Mouse (Mus musculus): ENCODE results near the gene Zfp598. TPM values are rescaled to one million over a fixed set of nuclear protein-coding genes. Genes with fewer than 3 reads are reported as not detected.

The Zfp598 gene
- polyA plus RNA-seq, 1 experiment = 29.6 TPM

DNA sequence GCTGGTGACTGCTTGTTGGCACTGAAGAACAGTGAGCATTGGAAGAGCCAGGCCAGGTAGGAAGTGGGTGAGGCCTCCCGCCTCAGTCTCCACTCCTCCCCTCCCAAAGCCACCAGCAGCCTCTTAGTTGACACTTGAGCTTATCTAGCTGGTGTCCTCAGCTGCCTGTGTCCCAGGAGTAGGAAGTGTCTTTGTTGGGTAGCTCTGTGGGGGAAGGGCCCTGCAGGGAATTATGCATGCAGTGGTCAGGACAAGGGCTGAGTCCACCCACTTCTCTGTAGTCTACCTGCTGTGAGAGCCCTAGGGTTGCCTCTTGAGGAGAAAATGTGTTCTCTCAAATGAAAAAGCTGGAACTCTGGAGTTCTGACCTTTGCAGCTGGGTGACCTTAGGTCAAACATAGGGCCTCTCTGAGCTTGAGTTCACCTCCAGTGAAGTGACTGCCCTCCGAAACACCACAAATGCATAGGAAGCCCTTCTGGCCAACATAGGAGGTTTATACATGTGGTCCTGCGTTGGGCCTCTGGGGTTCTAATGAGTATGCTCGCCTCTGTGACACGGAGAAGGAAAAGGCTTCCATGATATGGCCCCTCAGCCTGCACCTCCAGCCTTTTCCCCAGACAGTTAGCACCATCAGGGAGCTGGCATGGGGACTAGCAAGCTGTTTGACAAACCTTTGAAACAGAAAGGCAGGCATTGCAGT, 32.6 kb upstream of the Zfp598 start:
- H3K4me3 ChIP-seq (ENCODE audit: insufficient read depth, low read length) = no peak overlapping the region
- TF ChIP-seq CTCF (IDR thresholded peaks at IDR 0.05; ENCODE audit: low read depth, low read length) = no peak
- no peak for TF ChIP-seq POLR2A (IDR thresholded peaks at IDR 0.05; ENCODE audit: borderline replicate concordance, low read depth, low read length)
- H3K4me1 ChIP-seq (ENCODE audit: control insufficient read depth, insufficient read depth, low read length) = peaks cover 9% of the 10 kb centered on the region; the same call in 1 of the 2 replicates
- no peak overlapping the region for H3K27ac ChIP-seq (ENCODE audit: insufficient read depth, low read depth, low read length)

DNA sequence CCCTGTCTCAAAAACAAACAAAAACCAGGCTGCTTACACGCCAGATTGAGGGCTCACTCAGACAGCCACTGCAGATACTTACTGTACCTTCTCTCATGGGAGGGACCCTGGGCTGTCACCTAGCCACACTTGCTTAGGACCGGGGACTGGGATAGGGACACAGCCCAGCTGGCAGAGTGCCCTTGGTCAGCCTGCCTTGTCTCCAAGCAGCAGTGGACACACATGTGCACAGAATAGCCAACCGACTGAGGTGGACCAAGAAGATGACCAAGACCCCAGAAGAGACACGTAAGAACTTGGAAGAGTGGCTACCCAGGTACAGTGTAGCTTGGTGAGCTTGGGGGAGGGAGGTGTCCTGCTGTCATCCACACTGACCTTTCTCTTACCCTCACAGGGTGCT, 31.3 kb upstream of the Zfp598 start:
- Histone ChIP-seq H3K27ac (ENCODE audit: insufficient read depth, low read depth, low read length) (no peak overlapping the region), H3K4me3 (ENCODE audit: insufficient read depth, low read length) (no peak overlapping the region), H3K4me1 (ENCODE audit: control insufficient read depth, insufficient read depth, low read length) (peaks cover 6% of the 10 kb centered on the region; the same call in 1 of the 2 replicates)
- no peak for TF ChIP-seq CTCF (IDR thresholded peaks at IDR 0.05; ENCODE audit: low read depth, low read length)

DNA sequence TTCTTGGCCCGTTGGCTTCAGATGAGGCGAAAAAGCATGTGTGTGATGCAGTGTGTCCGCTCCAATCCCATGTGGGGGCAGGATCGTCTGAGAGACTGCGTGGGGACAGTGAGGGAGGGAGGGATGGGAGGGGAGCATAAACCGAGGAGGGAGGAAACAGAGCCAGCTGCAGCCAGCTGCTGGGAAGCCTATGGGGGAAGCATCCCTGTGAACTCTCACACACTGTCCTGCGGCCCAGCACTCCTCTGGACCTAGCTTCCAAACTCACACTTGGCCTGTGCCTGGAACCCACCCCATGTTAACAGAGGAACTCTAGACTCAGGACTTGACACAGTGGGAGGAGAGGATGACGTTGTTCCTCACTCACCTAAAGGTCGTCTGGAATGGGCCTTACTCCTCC, 30.6 kb upstream of the Zfp598 start:
- TF ChIP-seq POLR2A (IDR thresholded peaks at IDR 0.05; ENCODE audit: borderline replicate concordance, low read depth, low read length) = no peak
- TF ChIP-seq CTCF (IDR thresholded peaks at IDR 0.05; ENCODE audit: low read depth, low read length) = no peak
- no peak overlapping the region for H3K27ac ChIP-seq (ENCODE audit: insufficient read depth, low read depth, low read length)
- H3K4me3 ChIP-seq (ENCODE audit: insufficient read depth, low read length) = no peak overlapping the region
- peaks cover 2% of the 10 kb centered on the region; the same call in 1 of the 2 replicates for H3K4me1 ChIP-seq (ENCODE audit: control insufficient read depth, insufficient read depth, low read length)

DNA sequence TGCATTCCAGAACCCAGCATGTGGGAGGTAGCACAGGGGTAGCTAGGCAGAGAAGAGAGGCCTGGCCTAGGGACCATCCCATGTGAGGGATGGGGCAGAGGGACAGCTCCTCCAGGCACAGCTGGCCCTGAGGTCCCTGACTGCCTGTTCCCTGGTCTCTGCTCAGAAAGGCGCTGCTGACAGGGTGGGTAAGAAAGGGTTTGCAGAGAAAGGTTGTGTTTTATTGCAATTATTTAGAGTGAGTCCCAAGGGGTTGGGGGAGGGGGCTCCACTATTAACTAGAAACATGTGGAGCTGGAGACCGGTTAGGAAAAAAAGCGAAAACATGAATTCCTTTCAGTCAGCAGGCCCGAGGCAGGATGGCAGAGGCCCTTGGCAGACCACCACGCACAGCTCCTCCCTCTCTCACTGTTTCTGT, 29.9 kb upstream of the Zfp598 start:
- no peak for TF ChIP-seq POLR2A (IDR thresholded peaks at IDR 0.05; ENCODE audit: borderline replicate concordance, low read depth, low read length)
- peaks cover 2% of the 10 kb centered on the region; the same call in 1 of the 2 replicates for H3K4me1 ChIP-seq (ENCODE audit: control insufficient read depth, insufficient read depth, low read length)
- H3K27ac ChIP-seq (ENCODE audit: insufficient read depth, low read depth, low read length) = no peak overlapping the region
- H3K4me3 ChIP-seq (ENCODE audit: insufficient read depth, low read length) = no peak overlapping the region

DNA sequence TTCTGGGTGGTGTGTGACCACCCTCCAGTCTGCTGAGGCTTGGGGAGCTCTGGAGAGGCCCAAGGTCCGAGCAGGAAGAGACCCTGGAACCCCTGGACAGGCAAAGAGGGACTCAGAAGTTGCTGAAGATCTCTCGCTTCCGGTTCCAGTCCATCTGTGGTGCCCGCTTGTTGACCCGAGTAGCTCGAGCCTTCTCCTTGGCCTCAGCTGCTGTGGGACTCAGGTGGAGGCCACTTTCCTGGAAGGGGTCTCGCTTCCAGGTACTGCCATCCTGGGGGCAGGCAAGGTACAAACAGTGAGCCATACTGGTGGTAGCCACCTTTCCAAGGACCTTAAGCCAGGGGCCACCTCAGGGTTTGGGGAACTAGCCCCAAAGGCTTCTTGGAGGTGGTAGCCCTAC, 29.4 kb upstream of the Zfp598 start:
- Histone ChIP-seq H3K4me1 (ENCODE audit: control insufficient read depth, insufficient read depth, low read length) (peaks cover 2% of the 10 kb centered on the region; the same call in 1 of the 2 replicates), H3K27ac (ENCODE audit: insufficient read depth, low read depth, low read length) (no peak overlapping the region), H3K4me3 (ENCODE audit: insufficient read depth, low read length) (no peak overlapping the region)
- TF ChIP-seq POLR2A (IDR thresholded peaks at IDR 0.05; ENCODE audit: borderline replicate concordance, low read depth, low read length) (no peak), CTCF (IDR thresholded peaks at IDR 0.05; ENCODE audit: low read depth, low read length) (no peak)

DNA sequence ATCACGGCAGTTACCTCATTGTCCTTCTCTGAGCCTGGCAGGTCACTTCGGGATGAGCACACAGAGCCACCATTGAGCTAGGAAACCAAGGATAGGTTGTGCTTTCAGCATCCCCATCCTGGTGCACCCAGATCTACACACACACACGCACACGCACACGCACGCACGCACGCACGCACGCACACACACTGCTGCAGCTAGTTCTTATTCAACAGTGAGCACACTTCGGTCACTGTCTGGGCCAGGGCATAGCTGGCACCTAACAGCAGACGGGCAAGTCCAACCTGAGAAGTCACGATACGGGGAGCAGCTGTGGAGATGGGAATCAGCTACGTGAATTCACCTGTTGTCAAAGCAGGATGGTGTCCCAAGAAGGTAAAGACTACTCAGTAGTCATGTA, 28.9 kb upstream of the Zfp598 start:
- no peak overlapping the region for H3K4me3 ChIP-seq (ENCODE audit: insufficient read depth, low read length)

GRCm38 (mm10) chr17:24641944-24642343, 27.5 kb upstream of the Zfp598 start:
- H3K4me3 ChIP-seq (ENCODE audit: insufficient read depth, low read length) = no peak overlapping the region
- H3K27ac ChIP-seq (ENCODE audit: insufficient read depth, low read depth, low read length) = no peak overlapping the region
- H3K4me1 ChIP-seq (ENCODE audit: control insufficient read depth, insufficient read depth, low read length) = no peaks in the 10 kb centered on the region
- TF ChIP-seq CTCF (IDR thresholded peaks at IDR 0.05; ENCODE audit: low read depth, low read length) = no peak
- TF ChIP-seq POLR2A (IDR thresholded peaks at IDR 0.05; ENCODE audit: borderline replicate concordance, low read depth, low read length) = no peak

More for the DNA sequence above, 28.9 kb upstream of the Zfp598 start:
- Histone ChIP-seq H3K27ac (ENCODE audit: insufficient read depth, low read depth, low read length) (no peak overlapping the region), H3K4me1 (ENCODE audit: control insufficient read depth, insufficient read depth, low read length) (peaks cover 2% of the 10 kb centered on the region; the same call in 1 of the 2 replicates)
- TF ChIP-seq CTCF (IDR thresholded peaks at IDR 0.05; ENCODE audit: low read depth, low read length) (no peak), POLR2A (IDR thresholded peaks at IDR 0.05; ENCODE audit: borderline replicate concordance, low read depth, low read length) (no peak)

DNA sequence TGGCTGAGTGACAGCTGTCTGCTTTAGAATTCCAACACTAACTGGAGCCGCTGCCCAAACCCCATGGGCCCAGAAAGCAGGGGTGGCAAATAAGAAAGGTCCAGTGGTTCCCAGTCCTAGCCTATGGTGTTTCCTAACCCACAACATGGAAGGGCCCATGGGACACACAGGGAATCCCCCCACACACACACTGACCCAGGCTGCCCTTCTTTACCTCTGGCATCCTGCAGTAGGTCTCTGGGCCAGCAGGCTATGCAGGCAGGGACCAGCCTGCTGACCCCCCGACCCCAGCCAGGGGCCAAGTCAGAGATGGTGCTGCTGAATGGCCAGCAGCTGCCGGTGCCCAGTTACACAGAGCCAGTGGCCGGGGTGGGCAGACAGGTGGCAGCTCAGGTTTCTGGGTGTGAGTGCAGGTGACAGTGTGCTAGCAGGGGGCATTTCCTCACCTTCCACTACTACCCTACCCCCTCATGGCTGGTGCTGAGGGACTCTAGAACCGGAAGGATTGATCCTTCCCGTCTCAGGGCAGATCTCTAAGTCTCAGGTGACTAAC, 26.6 kb upstream of the Zfp598 start:
- Histone ChIP-seq H3K4me1 (ENCODE audit: control insufficient read depth, insufficient read depth, low read length) (no peaks in the 10 kb centered on the region), H3K4me3 (ENCODE audit: insufficient read depth, low read length) (no peak overlapping the region), H3K27ac (ENCODE audit: insufficient read depth, low read depth, low read length) (no peak overlapping the region)
- TF ChIP-seq CTCF (IDR thresholded peaks at IDR 0.05; ENCODE audit: low read depth, low read length) (no peak), POLR2A (IDR thresholded peaks at IDR 0.05; ENCODE audit: borderline replicate concordance, low read depth, low read length) (no peak)

DNA sequence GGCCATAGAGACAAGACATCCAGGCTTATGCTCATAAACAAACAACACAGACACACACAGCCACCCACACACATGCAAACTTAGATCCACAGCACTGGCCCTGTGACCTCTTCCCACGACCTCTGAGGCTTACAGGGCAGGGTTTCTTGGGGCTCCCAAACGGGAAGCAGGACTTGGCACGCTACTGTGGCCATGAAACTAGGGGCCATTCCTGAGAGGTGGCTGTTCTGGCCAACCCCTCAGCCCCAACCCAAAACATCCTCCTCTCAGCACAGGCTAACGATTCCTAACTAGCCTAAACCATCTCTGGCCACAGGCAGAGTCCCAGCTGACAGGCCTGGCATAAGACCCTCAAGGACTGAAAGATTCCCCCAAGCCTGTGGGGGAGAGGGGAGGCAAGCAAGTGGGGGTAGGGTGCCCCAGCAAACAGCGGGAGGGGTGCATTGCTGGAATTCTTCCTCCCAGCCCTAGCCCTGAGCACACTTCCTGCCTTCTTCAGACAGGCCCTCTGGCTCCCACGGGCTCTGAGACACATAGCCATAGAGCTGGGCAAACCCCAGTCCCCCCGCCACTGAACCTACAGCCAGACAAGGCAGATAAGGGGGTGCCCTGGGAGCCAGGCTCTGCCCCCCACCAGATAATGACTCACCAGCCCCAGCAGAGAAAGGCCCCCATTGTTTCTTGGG, 25.3 kb upstream of the Zfp598 start:
- H3K4me3 ChIP-seq (ENCODE audit: insufficient read depth, low read length) = no peak overlapping the region
- TF ChIP-seq CTCF (IDR thresholded peaks at IDR 0.05; ENCODE audit: low read depth, low read length) (no peak), POLR2A (IDR thresholded peaks at IDR 0.05; ENCODE audit: borderline replicate concordance, low read depth, low read length) (no peak)
- H3K4me1 ChIP-seq (ENCODE audit: control insufficient read depth, insufficient read depth, low read length) = no peaks in the 10 kb centered on the region
- no peak overlapping the region for H3K27ac ChIP-seq (ENCODE audit: insufficient read depth, low read depth, low read length)

All from bone marrow macrophage, adult 2 months (primary cell).